Mouse (Mus musculus) left cerebral cortex, postnatal 25 days (tissue): ENCODE data around the gene Cdsn. TPM values are rescaled to one million over a fixed set of nuclear protein-coding genes. Genes with fewer than 3 reads are reported as not detected.

Experiments
- DNase-seq, 2 experiments: peaks; one replicate each; pipeline ENCODE4 v3.0.0; 2022; ENCODE audit warnings: low spot score in 2 of 2, mixed read lengths in 1 of 2
- intact Hi-C: fragments of 180-260 bp; cut with DNase I; formaldehyde crosslinking; loops from one replicate; pipeline ENCODE4 v1.15.1; 2025
- total RNA-seq, 2 experiments: library from RNA; stranded (reverse); gene quantifications; 2 replicates each; pipeline ENCODE4 v1.2.3; 2021

The Cdsn gene
- total RNA-seq, 2 experiments from 2014 or later, result 1.1 to 1.3 TPM

DNA sequence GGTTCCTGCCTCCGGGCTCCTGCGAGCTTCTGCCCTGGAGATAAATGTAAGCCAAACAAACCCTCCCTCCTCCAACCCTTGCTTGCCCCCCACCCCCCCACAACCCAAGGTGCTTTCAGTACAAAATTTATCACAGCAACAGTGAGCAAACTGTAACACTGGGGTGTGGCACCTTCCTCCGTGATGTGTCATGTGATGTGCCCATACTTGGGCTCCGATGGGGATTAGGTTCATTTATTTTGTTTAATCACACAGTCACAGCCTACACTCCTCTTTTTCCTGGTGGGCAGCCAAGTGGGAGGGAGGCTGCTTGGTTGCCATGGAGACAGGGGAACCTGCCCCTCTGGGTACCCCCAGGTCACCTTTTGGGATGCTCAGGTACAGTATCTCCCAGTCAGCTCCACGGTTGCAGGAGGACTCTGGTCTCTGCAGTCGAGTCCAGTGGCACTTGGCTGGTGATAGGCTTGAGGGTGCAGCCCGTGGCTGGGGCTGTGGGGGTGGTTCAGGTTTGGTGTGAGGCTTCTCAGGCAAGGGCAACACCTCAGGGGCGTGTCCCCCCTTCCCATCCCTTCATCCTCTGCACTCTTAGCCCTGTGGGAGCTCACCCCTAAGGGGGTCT lies 49.9 kb downstream of the Cdsn start:
- intact Hi-C loops, result no loop called here
- DNase-seq, result no peak

Other genes starting within 250 kb of the Cdsn start
- gene H2-Q1, start 231.7 kb upstream of the Cdsn start, total RNA-seq, result under 1 TPM; 0.39 to 0.96 TPM
- gene H2-Q2, start 209.9 kb upstream of the Cdsn start, total RNA-seq, result under 1 TPM; 0.30 to 0.78 TPM
- 1 to 10 TPM; 1.4 to 1.9 TPM for gene H2-Q4, start 172.5 kb upstream of the Cdsn start, total RNA-seq
- gene H2-Q6, start 127.3 kb upstream of the Cdsn start, total RNA-seq, result under 1 TPM in 1 of 2 experiments, not detected in 1; 0.34 TPM
- gene H2-Q7, start 113.0 kb upstream of the Cdsn start, total RNA-seq, result under 1 TPM; 0.30 to 0.34 TPM
- gene H2-Q10, start 82.0 kb upstream of the Cdsn start, total RNA-seq, result under 1 TPM; 0.09 to 0.39 TPM
- not detected for gene Pou5f1, start 46.1 kb upstream of the Cdsn start, total RNA-seq
- 10 to 100 TPM in 1 of 2 experiments, 1 to 10 TPM in 1; 9.5 to 10.3 TPM for gene Tcf19, start 35.3 kb upstream of the Cdsn start, total RNA-seq
- 10 to 100 TPM; 10.0 to 11.9 TPM for gene Cchcr1, start 35.0 kb upstream of the Cdsn start, total RNA-seq
- gene Psors1c2, start 18.9 kb upstream of the Cdsn start, total RNA-seq, result under 1 TPM; 0.60 to 0.82 TPM
- not detected for gene 2300002M23Rik, start 15.3 kb downstream of the Cdsn start, total RNA-seq
- not detected for gene Sfta2, start 49.4 kb downstream of the Cdsn start, total RNA-seq
- not detected for gene Gm9573, start 74.5 kb downstream of the Cdsn start, total RNA-seq
- not detected for gene Mucl3, start 91.6 kb downstream of the Cdsn start, total RNA-seq
- gene Vars2, start 115.5 kb downstream of the Cdsn start, total RNA-seq, result 10 to 100 TPM; 31.1 to 32.6 TPM
- gene Gtf2h4, start 121.6 kb downstream of the Cdsn start, total RNA-seq, result 10 to 100 TPM; 27.7 to 28.9 TPM
- 10 to 100 TPM; 51.9 to 55.4 TPM for gene Ddr1, start 152.5 kb downstream of the Cdsn start, total RNA-seq